Mouse (Mus musculus) CH12F3 (cell line): ENCODE measurements at regions not wholly inside any gene's neighbourhood (a gene's known extent, or its start where the extent isn't known, plus 50 kb on each side); places are given as distances from the start of the nearest gene placed in this dataset.

Experiments used
- in situ Hi-C: fragments of 300-500 bp; cut with MboI; formaldehyde crosslinking; loops from 2 replicates; pipeline ENCODE4 v1.14.3; 2020; ENCODE audit warnings: low sequenced_read_pairs

- in situ Hi-C loops: no loop called here
Observed at GRCm38 (mm10) chr12:35725910-35726309, 191.1 kb upstream of the Ahr start.

GRCm38 (mm10) chr12:35724132-35724531, 189.3 kb upstream of the Ahr start:
- in situ Hi-C loops: no loop called here

- in situ Hi-C loops: no loop called here
Observed at GRCm38 (mm10) chr12:35712671-35713070, 177.8 kb upstream of the Ahr start.

GRCm38 (mm10) chr12:35711549-35712070, 176.8 kb upstream of the Ahr start:
- in situ Hi-C loops: no loop called here

DNA sequence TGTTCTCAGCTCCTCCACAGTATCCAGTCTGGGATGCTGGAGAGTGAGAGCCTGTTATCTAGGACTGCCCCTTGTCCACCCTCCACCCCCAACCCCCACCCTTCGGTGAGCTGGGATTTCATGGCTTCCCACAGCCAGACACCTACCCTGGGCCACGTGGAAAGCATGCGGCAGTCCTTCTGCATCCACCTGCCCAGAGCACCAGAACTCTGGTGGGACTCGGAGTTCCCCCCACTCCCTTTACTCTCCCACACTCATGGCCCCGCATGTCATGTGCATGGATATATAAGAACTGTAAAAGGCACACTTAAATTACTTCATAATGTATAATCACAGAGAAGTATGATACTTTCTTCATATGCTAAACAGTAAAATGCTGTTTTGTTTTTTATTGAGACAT, 175.5 kb upstream of the Ahr start:
- in situ Hi-C loops: no loop called here

DNA sequence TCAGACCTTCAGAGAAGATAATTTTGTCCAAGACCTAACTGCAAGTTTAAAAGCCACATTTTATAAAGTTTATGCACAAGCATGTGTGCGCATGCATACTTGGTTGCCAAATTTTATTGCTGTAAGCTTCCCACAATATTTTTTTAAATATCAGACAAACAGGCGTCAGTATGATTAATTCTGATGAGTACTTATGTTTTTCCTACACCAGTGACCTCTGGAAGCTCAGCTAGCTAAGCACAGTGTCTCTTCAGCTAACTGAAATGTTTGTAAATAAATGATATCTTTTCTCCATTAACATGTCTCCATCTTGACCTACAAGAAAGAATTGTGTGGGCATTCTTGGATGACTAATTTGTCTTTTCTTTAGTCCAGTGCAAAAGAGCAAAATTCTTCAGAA, 168.6 kb upstream of the Ahr start:
- in situ Hi-C loops: no loop called here

GRCm38 (mm10) chr12:35702674-35703073, 167.8 kb upstream of the Ahr start:
- in situ Hi-C loops: no loop called here

DNA sequence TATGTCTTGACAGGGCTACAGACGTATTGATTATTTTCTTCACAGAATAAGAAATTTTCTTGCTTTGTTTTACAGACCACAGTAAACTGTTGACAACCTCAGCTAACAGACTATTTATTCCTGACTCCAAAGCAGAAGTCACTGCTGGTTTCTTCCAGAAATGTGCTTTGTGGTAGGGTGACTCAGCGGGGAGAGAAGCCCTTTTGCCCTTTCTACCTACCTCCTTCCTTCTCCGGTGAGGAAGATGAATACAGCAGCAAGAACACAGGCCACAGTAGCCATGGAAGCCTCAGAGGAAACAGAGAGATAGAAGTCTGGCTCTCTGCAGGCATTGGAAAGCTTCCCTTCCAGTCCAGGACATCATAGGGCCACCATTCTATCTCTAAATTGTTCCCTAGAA, 159.4 kb upstream of the Ahr start:
- in situ Hi-C loops: no loop called here

DNA sequence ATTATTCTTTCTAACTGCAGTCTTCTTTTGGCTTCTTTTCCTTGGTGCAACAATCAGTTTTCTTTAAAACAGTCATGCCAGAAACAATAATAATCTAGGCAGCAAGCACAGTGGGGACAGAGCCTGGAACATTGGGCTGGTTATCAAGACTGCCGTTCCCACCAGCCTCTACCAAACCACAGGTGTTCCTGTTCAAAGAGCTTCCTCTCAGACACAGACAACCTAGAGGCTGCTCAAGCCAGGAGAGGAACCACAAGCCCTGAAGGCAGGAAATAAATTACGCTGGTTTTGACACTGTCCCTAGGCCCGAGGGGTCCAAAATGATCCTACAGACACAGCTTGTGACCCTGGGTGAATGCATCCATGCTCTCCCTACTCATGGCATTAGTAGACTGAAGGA, 156.1 kb upstream of the Ahr start:
- in situ Hi-C loops: no loop called here

- in situ Hi-C loops: no loop called here
Observed at GRCm38 (mm10) chr12:35686231-35686630, 151.4 kb upstream of the Ahr start.

DNA sequence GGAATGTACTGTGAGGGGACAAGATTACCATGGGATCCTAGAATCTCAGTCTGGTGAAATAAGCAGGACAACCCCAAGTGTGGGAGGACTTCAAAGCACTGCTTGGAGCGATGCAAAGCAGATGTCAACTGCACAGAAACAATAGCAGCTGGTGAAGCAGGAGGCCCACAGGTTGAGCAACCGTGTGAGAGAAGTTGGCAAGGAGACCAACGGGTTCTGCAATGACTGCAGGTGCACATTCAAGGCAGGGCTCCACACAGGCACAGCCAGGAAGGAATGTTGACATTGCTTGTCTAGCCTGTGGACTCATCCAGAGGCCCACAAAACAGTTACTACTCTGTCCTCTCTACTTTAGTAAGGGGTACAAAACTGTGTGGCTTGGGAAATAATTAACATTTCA, 150.4 kb upstream of the Ahr start:
- in situ Hi-C loops: no loop called here

DNA sequence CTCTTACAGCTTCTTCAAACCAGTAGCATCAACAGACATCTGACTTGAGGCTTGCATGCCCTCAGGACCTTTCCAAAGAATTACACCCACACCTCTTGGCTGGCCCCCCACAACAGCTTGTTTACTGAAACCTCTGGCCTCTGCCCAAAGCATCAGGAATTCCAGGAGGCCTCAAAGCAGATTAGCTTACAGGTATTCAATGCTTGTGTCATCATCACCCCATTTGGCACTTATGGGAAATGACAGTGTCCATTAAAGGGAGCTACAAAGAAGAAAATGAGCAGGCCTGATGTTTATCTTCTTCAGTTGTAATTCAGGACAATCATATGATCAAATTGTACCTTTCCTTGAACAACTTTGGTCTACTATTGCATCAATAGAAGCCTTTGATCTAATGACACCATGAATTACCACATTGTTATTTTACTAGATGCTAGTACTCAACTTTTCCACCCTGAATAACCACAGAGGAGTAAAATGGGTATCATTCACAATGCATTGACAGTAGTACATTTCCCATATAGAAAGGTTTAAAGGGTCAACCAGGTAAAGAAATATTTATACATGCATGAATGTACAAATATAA, 147.1 kb upstream of the Ahr start:
- in situ Hi-C loops: no loop called here

DNA sequence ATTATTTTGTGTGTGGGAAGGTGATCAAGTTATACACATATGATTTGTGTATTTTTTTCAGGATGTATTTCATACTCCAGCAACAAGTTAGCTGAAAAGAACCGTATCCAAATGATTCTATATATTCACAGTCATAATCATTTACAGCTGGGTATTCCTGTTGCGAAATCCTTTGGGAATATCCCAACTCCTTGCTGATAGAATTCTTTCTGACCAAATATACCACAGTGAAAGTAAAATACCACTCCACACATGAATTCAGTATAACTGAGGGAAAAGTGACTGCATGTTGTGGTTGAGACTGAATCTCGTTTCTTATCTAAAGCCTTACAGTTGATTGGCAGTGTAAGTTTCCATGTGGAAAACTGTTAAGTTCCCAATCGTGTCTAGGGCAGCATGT, 145.1 kb upstream of the Ahr start:
- in situ Hi-C loops: no loop called here

- in situ Hi-C loops: no loop called here
Observed at GRCm38 (mm10) chr12:35679025-35679424, 144.2 kb upstream of the Ahr start.

DNA sequence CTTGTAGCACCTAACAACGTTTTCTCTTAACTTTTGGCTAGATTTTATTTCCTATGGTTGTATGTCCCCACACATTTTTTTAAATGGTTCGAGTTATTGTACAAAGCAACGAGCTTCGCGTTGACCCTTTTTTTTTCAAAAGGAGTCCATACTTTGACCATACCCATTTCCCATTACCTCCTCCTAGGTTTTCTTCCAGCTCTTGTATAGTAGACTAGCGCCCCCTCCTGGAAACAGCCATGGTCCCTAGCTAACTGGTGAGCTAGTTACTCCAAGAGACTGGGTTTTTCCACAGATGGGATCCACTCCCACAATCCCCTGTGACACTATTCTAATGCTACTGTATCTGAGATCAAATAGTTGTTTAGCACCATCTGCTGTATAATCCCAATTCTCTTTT, 139.6 kb upstream of the Ahr start:
- in situ Hi-C loops: no loop called here

DNA sequence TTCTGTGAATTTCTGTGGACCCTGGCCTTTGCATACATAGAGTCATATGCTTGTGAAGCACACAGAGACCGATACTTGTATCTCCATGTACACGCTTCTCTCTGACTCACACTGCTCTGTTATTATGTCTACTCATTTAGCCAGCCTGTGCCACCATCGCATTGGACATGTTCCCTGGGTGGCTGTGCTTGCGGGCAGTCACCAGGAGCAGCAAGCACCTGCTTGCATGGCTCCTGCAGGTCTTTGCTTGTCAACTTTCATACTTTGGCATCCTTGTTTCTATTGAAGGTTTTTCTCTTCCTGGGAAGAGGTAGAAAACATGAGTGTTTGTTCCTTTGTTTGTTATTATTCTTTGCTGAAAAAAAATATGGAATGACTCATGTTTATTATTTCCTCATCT, 136.1 kb upstream of the Ahr start:
- in situ Hi-C loops: no loop called here

DNA sequence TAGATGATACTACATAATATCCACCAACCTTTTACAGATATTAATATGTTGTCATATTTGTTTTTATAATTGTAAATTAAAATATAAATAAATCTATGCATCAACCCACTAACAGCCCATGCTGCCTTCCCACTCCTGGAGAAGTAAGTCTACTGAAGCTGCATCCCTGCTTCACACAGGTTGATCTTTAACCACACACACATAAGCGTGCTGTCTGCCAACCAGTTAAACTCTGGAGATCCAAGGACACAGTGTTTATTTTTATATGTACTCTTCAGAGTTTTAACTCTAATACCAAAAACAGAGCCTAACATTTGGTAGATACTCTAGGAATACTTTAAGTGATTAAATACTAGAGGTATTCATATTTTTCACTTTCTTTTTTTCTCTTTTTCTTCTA, 133.9 kb upstream of the Ahr start:
- in situ Hi-C loops: no loop called here

GRCm38 (mm10) chr12:35667705-35668104, 132.9 kb upstream of the Ahr start:
- in situ Hi-C loops: no loop called here

- in situ Hi-C loops: no loop called here
Observed at GRCm38 (mm10) chr12:35667218-35667617, 132.4 kb upstream of the Ahr start.

DNA sequence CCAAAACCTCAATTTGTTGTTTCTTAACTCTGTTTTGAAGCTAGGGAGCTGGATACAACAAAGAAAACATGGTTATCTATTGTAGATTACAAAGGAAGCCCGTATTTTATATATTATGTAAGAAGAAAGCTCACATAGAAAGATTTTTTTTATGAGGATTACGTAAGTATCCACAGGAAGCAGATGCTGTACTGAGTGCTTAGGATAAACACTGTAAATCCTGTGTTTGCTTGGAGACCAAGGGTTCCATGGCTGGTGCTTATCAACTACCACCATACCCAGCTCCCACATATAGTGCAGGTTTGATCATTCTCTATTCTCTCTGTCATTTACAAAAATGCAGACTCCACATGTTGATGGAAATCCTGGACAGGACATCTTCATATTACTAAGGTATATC, 131.2 kb upstream of the Ahr start:
- in situ Hi-C loops: no loop called here

- in situ Hi-C loops: no loop called here
Observed at GRCm38 (mm10) chr12:35663062-35663461, 128.2 kb upstream of the Ahr start.

- in situ Hi-C loops: no loop called here
Observed at GRCm38 (mm10) chr12:35656563-35656962, 121.7 kb upstream of the Ahr start.

- in situ Hi-C loops: no loop called here
Observed at GRCm38 (mm10) chr12:35649772-35650171, 114.9 kb upstream of the Ahr start.
